Mouse (Mus musculus) intestine, embryonic 16.5 days (tissue): ENCODE results near the gene 2900026A02Rik. TPM values are rescaled to one million over a fixed set of nuclear protein-coding genes. Genes with fewer than 3 reads are reported as not detected.

Experiments
- ATAC-seq: fragments of 200-750 bp; cut with Nextera tagmentation; 2 replicates; pipeline ENCODE4 v1.8.0; 2017; ENCODE audit warnings: moderate TSS enrichment, moderate library complexity
- H3K27ac ChIP-seq: fragments of 300-500 bp; sonication (generic); 2 replicates; pipeline ENCODE4 v1.5.1; 2014; ENCODE audit warnings: mild to moderate bottlenecking, low read length
- H3K27me3 ChIP-seq: fragments of 300-500 bp; sonication (generic); replicated peaks from 2 replicates; pipeline ENCODE4 v1.6.1; 2014; ENCODE audit warnings: low read length, control low read depth, mixed read lengths; ENCODE audit not compliant: control insufficient read depth, insufficient read depth
- H3K36me3 ChIP-seq: fragments of 300-500 bp; sonication (generic); 2 replicates; pipeline ENCODE4 v1.6.1; 2014; ENCODE audit warnings: low read length, control low read depth; ENCODE audit not compliant: control insufficient read depth, insufficient read depth
- H3K4me1 ChIP-seq: fragments of 300-500 bp; sonication (generic); 2 replicates; pipeline ENCODE4 v1.6.1; 2014; ENCODE audit warnings: low read length, control low read depth, mixed read lengths; ENCODE audit not compliant: control insufficient read depth, insufficient read depth
- H3K4me2 ChIP-seq: fragments of 300-500 bp; sonication (generic); 2 replicates; pipeline ENCODE4 v1.6.1; 2014; ENCODE audit warnings: low read depth, low read length, control low read depth
- H3K4me3 ChIP-seq: fragments of 300-500 bp; sonication (generic); 2 replicates; pipeline ENCODE4 v1.5.1; 2014; ENCODE audit warnings: mild to moderate bottlenecking, low read length
- H3K9ac ChIP-seq: fragments of 300-500 bp; sonication (generic); 2 replicates; pipeline ENCODE4 v1.6.1; 2014; ENCODE audit warnings: low read depth, low read length
- H3K9me3 ChIP-seq: fragments of 300-500 bp; sonication (generic); 2 replicates; pipeline ENCODE4 v1.6.1; 2016; ENCODE audit warnings: low read length, control low read depth; ENCODE audit not compliant: control insufficient read depth
- WGBS: fragments of 180-500 bp; shearing (Covaris S2); extraction: QIAGEN DNeasy Blood & Tissue Kit; methylation state at CpG from one replicate; pipeline ENCODE4 v1.1.7; 2014; 5-methylcytosine and 5-hydroxymethylcytosine counted together
- polyA plus RNA-seq: library from polyadenylated mRNA; unstranded; fragments of >200 nt; fragmentation: Nextera tagmentation; extraction: Ambion mirVana; gene quantifications from 2 replicates; pipeline ENCODE4 v1.2.1, GENCODE M21; 2015

The 2900026A02Rik gene
- polyA plus RNA-seq, 1 experiment from 2014 or later: 8.3 TPM

GRCm38 (mm10) chr5:113214455-113214854 is 6.6 kb downstream of the 2900026A02Rik start:
- no peak overlapping the region for H3K4me3 ChIP-seq
- no peaks in the 10 kb centered on the region for H3K27me3 ChIP-seq
- H3K27ac ChIP-seq: no peak overlapping the region
- peaks cover 35% of the 10 kb centered on the region for H3K4me1 ChIP-seq
- ATAC-seq: no peak
- H3K4me2 ChIP-seq: no peak overlapping the region
- WGBS: 49% methylated on average over 11 of the region's 11 CpGs
- no peaks in the 10 kb centered on the region for H3K9me3 ChIP-seq
- no peaks in the 10 kb centered on the region for H3K36me3 ChIP-seq
- H3K9ac ChIP-seq: no peak overlapping the region

- no peak overlapping the region for H3K27ac ChIP-seq
- H3K36me3 ChIP-seq: no peaks in the 10 kb centered on the region
- H3K4me2 ChIP-seq: no peak overlapping the region
- no peak overlapping the region for H3K9ac ChIP-seq
- no peaks in the 10 kb centered on the region for H3K9me3 ChIP-seq
- peaks cover 39% of the 10 kb centered on the region for H3K4me1 ChIP-seq
- no peak overlapping the region for H3K4me3 ChIP-seq
- WGBS: 78% methylated on average over 8 of the region's 8 CpGs
- H3K27me3 ChIP-seq: no peaks in the 10 kb centered on the region
- no peak for ATAC-seq
These were observed 7.0 kb downstream of the 2900026A02Rik start for GRCm38 (mm10) chr5:113214041-113214440.

GRCm38 (mm10) chr5:113212156-113212835 is 8.7 kb downstream of the 2900026A02Rik start:
- Histone ChIP-seq H3K4me3 (no peak overlapping the region), H3K27me3 (no peaks in the 10 kb centered on the region), H3K9ac (no peak overlapping the region), H3K4me1 (peaks cover 45% of the 10 kb centered on the region), H3K9me3 (no peaks in the 10 kb centered on the region), H3K4me2 (no peak overlapping the region), H3K36me3 (no peaks in the 10 kb centered on the region), H3K27ac (no peak overlapping the region)
- 62% methylated on average over 10 of the region's 10 CpGs for WGBS
- no peak for ATAC-seq

GRCm38 (mm10) chr5:113210314-113210713 is 10.7 kb downstream of the 2900026A02Rik start:
- Histone ChIP-seq H3K4me3 (no peak overlapping the region), H3K9ac (0 out of 2 replicates have a peak overlapping the region, but pooled peaks have one; percentile 25), H3K36me3 (no peaks in the 10 kb centered on the region), H3K9me3 (no peaks in the 10 kb centered on the region), H3K4me1 (peaks cover 50% of the 10 kb centered on the region), H3K27ac (peak overlapping the region; percentile 86), H3K4me2 (no peak overlapping the region), H3K27me3 (no peaks in the 10 kb centered on the region)
- 80% methylated on average over 6 of the region's 6 CpGs for WGBS
- no peak for ATAC-seq

- H3K36me3 ChIP-seq: no peaks in the 10 kb centered on the region
- H3K27me3 ChIP-seq: no peaks in the 10 kb centered on the region
- H3K4me2 ChIP-seq: no peak overlapping the region
- ATAC-seq: no peak
- peaks cover 50% of the 10 kb centered on the region for H3K4me1 ChIP-seq
- H3K27ac ChIP-seq: peak overlapping the region; percentile 86
- no peaks in the 10 kb centered on the region for H3K9me3 ChIP-seq
- no peak overlapping the region for H3K4me3 ChIP-seq
- WGBS: 78% methylated on average over 13 of the region's 13 CpGs
- H3K9ac ChIP-seq: peak overlapping the region; percentile 45
These were observed 11.1 kb downstream of the 2900026A02Rik start for GRCm38 (mm10) chr5:113209898-113210297.

- Histone ChIP-seq H3K4me2 (no peak overlapping the region), H3K27ac (peak overlapping the region; percentile 86), H3K9ac (peak overlapping the region; percentile 45), H3K9me3 (no peaks in the 10 kb centered on the region), H3K4me1 (peaks cover 48% of the 10 kb centered on the region), H3K36me3 (no peaks in the 10 kb centered on the region), H3K27me3 (no peaks in the 10 kb centered on the region), H3K4me3 (no peak overlapping the region)
- peak; percentile 6; the same call in 1 of the 2 replicates for ATAC-seq
- WGBS: 44% methylated on average over 11 of the region's 11 CpGs
These were observed 11.7 kb downstream of the 2900026A02Rik start for GRCm38 (mm10) chr5:113209401-113209750.

GRCm38 (mm10) chr5:113208622-113209400 is 12.2 kb downstream of the 2900026A02Rik start:
- H3K9me3 ChIP-seq: no peaks in the 10 kb centered on the region

GRCm38 (mm10) chr5:113208048-113208447 is 13.0 kb downstream of the 2900026A02Rik start:
- H3K4me2 ChIP-seq: no peak overlapping the region
- H3K36me3 ChIP-seq: no peaks in the 10 kb centered on the region
- no peak overlapping the region for H3K4me3 ChIP-seq
- H3K27me3 ChIP-seq: no peaks in the 10 kb centered on the region
- H3K4me1 ChIP-seq: peaks cover 47% of the 10 kb centered on the region
- no peaks in the 10 kb centered on the region for H3K9me3 ChIP-seq
- ATAC-seq: no peak
- peak overlapping the region; percentile 86 for H3K27ac ChIP-seq
- H3K9ac ChIP-seq: no peak overlapping the region
- WGBS: 42% methylated on average over 4 of the region's 4 CpGs

More at GRCm38 (mm10) chr5:113208622-113209400, 12.2 kb downstream of the 2900026A02Rik start:
- peaks cover 47% of the 10 kb centered on the region for H3K4me1 ChIP-seq
- 33% methylated on average over 11 of the region's 11 CpGs for WGBS
- no peaks in the 10 kb centered on the region for H3K27me3 ChIP-seq
- H3K4me2 ChIP-seq: no peak overlapping the region
- H3K4me3 ChIP-seq: no peak overlapping the region
- peak overlapping the region; percentile 86 for H3K27ac ChIP-seq
- H3K36me3 ChIP-seq: no peaks in the 10 kb centered on the region
- peak; percentile 70 for ATAC-seq
- peak overlapping the region; percentile 45; the same call in 1 of the 2 replicates for H3K9ac ChIP-seq

GRCm38 (mm10) chr5:113206670-113207352 is 14.2 kb downstream of the 2900026A02Rik start:
- H3K4me2 ChIP-seq: no peak overlapping the region
- no peak overlapping the region for H3K4me3 ChIP-seq
- H3K4me1 ChIP-seq: peaks cover 47% of the 10 kb centered on the region
- H3K9ac ChIP-seq: no peak overlapping the region
- H3K36me3 ChIP-seq: no peaks in the 10 kb centered on the region
- 43% methylated on average over 9 of the region's 9 CpGs for WGBS
- H3K27ac ChIP-seq: peak overlapping the region; percentile 33; the same call in 1 of the 2 replicates
- no peaks in the 10 kb centered on the region for H3K27me3 ChIP-seq
- H3K9me3 ChIP-seq: no peaks in the 10 kb centered on the region
- peak; percentile 19; the same call in 1 of the 2 replicates for ATAC-seq
